Mouse (Mus musculus): ENCODE results near the gene Rbms2. TPM values are rescaled to one million over a fixed set of nuclear protein-coding genes. Genes with fewer than 3 reads are reported as not detected.

The Rbms2 gene
- polyA plus RNA-seq, 1 experiment from 2014 or later, result 19.2 TPM

DNA sequence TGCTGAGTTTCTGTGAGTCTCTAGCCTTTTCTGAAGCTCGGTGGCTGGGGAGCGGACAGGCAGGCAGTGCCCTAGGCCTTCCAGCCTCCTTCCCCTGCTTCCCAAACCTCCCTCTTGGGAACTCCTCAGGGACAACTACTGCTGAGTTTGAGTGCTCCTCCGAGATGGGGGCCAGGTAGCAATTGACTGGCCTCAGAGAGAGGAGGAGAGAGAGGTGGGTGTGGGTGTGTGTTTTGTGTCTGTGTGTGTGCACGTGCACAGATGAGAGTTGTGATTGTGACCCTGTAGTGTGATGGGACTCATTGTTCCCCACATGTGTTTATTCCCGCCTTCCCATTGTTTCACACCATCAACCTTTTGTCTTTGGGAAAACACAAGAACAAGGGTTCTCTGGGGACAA lies 52.6 kb downstream of the Rbms2 start:
- Histone ChIP-seq H3K27ac (peak overlapping the region; percentile 14; the same call in 1 of the 2 replicates), H3K9me3 (no peaks in the 10 kb centered on the region), H3K36me3 (replicated peaks) (peaks cover 79% of the 10 kb centered on the region), H3K4me3 (replicated peaks) (no peak overlapping the region), H3K9ac (no peak overlapping the region), H3K27me3 (no peaks in the 10 kb centered on the region), H3K4me2 (no peak overlapping the region), H3K4me1 (no peaks in the 10 kb centered on the region)
- no peak for ATAC-seq (ENCODE audit: low FRiP score)
- 73% methylated on average over 5 of the region's 5 CpGs for WGBS

DNA sequence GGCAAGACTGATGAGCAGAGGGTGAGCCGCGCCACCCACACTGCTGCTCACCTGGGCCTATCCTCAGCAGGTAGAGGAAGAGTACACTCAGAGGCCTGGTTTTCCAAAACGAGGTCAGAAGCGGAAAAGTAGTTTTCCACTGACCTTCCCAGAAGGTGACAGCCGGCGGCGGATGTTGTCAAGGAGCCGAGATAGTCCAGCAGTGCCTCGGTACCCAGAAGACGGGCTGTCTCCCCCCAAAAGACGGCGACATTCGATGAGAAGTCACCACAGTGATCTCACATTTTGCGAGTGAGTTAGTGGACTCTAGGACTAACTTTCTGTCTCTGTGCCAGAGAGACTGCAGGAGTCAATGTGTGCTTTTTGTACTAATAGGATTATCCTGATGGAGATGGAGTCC lies 54.1 kb downstream of the Rbms2 start:
- no peak overlapping the region for H3K4me2 ChIP-seq
- 95% methylated on average over 14 of the region's 14 CpGs for WGBS
- H3K4me3 ChIP-seq (replicated peaks), result no peak overlapping the region
- H3K36me3 ChIP-seq (replicated peaks), result peaks cover 85% of the 10 kb centered on the region
- no peak for ATAC-seq (ENCODE audit: low FRiP score)
- H3K27ac ChIP-seq, result no peak overlapping the region
- no peak overlapping the region for H3K9ac ChIP-seq
- no peaks in the 10 kb centered on the region for H3K4me1 ChIP-seq
- no peaks in the 10 kb centered on the region for H3K27me3 ChIP-seq
- H3K9me3 ChIP-seq, result no peaks in the 10 kb centered on the region

DNA sequence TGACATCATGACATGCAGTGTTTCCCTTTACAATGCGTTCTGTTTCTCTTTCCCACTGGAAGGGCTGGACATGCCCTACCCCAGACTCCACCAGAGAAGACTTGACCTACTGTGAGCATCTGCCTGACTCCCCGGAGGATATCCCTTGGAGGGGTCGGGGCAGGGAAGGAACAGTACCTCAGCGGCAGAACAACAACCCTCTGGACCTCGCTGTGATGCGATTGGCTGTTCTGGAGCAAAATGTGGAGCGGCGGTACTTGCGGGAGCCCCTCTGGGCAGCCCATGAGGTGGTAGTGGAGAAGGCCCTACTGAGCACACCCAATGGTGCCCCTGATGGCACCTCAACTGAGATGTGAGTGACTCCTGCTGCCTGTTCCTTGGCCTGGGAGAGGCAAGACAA lies 55.3 kb downstream of the Rbms2 start:
- 94% methylated on average over 9 of the region's 9 CpGs for WGBS
- H3K36me3 ChIP-seq (replicated peaks), result peaks cover 90% of the 10 kb centered on the region
- H3K4me2 ChIP-seq, result no peak overlapping the region
- no peaks in the 10 kb centered on the region for H3K9me3 ChIP-seq
- no peaks in the 10 kb centered on the region for H3K27me3 ChIP-seq
- H3K4me1 ChIP-seq, result no peaks in the 10 kb centered on the region
- H3K9ac ChIP-seq, result no peak overlapping the region
- no peak overlapping the region for H3K27ac ChIP-seq
- no peak for ATAC-seq (ENCODE audit: low FRiP score)
- no peak overlapping the region for H3K4me3 ChIP-seq (replicated peaks)

DNA sequence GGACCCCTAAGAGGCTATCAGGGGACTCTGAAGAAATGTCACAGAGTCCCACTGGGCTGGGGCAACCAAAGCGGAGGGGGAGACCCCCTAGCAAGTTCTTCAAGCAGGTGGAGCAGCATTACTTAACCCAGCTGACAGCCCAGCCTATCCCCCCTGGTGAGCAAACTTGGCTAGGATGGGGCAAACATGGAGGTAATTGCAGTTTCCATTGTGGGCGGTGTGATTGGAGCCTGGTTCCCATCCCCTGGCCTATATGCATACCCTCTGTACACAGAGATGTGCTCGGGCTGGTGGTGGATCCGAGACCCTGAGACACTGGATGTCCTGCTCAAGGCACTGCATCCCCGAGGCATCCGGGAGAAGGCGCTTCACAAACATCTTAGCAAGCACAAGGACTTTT lies 56.3 kb downstream of the Rbms2 start:
- H3K4me3 ChIP-seq (replicated peaks), result no peak overlapping the region
- 93% methylated on average over 7 of the region's 7 CpGs for WGBS
- peaks cover 93% of the 10 kb centered on the region for H3K36me3 ChIP-seq (replicated peaks)
- H3K27me3 ChIP-seq, result no peaks in the 10 kb centered on the region
- H3K4me2 ChIP-seq, result no peak overlapping the region
- no peaks in the 10 kb centered on the region for H3K4me1 ChIP-seq
- H3K27ac ChIP-seq, result no peak overlapping the region
- ATAC-seq (ENCODE audit: low FRiP score), result no peak
- no peak overlapping the region for H3K9ac ChIP-seq
- no peaks in the 10 kb centered on the region for H3K9me3 ChIP-seq

DNA sequence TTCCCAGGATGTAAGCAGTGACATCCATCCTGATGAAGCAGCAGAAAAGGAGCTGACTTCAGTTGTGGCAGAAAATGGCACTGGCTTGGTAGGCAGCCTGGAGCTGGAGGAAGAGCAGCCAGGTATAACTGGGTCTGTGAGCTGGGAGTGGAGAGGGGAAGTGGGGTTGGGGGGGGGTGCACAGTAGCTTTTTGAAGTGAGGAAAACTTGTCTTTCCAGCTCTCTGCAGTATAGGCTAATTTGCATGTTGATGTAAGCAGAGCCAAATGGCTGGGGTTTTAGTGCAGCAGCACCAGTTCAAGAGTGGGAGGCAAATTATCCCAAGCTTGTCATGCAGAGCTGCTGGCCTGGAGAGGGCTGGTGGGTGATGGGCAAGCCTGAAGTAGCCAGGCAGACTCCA lies 68.9 kb downstream of the Rbms2 start:
- Histone ChIP-seq H3K36me3 (replicated peaks) (peaks cover 69% of the 10 kb centered on the region), H3K4me1 (no peaks in the 10 kb centered on the region), H3K9me3 (no peaks in the 10 kb centered on the region)

DNA sequence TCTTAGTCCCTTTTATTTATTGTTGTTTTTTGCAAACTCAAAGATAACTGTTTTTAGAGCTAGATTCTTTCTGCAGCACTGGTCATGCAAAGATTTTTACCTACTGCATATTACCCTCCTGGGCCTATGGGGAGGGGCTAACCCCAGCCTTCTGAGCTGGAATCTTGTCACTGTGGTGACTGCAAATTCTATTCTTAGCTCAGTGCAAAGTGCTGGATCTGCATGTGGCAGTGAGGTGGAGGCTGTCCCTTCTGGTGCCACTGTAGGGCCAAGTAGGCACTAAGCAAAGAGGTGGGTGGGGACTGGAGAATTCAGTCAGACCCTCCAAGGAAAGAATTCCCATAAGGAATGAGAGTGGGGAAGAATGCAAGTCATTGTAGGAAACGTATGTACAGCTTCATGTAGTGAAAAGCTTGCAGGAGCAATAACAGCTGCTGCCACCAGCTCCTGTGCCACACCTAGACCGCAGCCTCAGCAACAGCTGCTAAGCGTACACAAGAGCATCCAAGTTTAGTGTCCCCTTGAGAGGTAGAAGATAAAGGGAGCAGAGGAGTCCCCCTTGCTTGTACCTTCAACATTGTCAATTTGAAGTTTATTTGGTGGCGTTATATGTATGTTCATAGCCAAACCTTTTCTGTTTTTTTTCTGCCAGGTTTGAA lies 69.9 kb downstream of the Rbms2 start:
- Histone ChIP-seq H3K27ac (no peak overlapping the region), H3K27me3 (no peaks in the 10 kb centered on the region), H3K4me2 (no peak overlapping the region), H3K9me3 (no peaks in the 10 kb centered on the region), H3K4me1 (no peaks in the 10 kb centered on the region), H3K4me3 (replicated peaks) (no peak overlapping the region), H3K36me3 (replicated peaks) (peaks cover 59% of the 10 kb centered on the region), H3K9ac (no peak overlapping the region)
- ATAC-seq (ENCODE audit: low FRiP score), result no peak
- 88% methylated on average over 4 of the region's 4 CpGs for WGBS

More for the DNA sequence above, 68.9 kb downstream of the Rbms2 start:
- Histone ChIP-seq H3K4me2 (no peak overlapping the region), H3K9ac (no peak overlapping the region), H3K4me3 (replicated peaks) (no peak overlapping the region), H3K27me3 (no peaks in the 10 kb centered on the region), H3K27ac (no peak overlapping the region; the same call in 1 of the 2 replicates)
- ATAC-seq (ENCODE audit: low FRiP score), result no peak

DNA sequence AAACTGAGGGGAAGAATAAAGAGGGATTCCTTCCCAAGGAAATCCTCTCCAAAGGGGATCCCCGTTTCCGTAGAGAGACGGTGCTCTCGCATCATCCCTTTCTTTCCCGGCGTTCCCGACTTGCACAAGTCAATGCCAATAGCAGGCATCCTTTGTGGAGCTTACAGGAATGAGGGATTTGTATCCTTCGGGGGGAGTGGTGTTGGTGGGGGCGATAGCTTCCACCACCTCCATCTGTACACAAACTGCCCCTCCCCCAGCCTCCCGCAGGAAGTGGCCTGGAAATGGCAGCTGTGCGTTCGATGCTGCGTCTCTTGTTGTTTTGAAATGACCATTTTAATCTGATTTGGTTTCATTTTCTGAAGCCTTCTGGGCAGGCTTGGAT lies 82.5 kb downstream of the Rbms2 start:
- ATAC-seq (ENCODE audit: low FRiP score), result no peak
- H3K27ac ChIP-seq, result peak overlapping the region; percentile 80
- H3K4me2 ChIP-seq, result peak overlapping the region; percentile 75
- peak overlapping the region; percentile 94 for H3K9ac ChIP-seq
- H3K4me1 ChIP-seq, result peaks cover 45% of the 10 kb centered on the region
- H3K9me3 ChIP-seq, result no peaks in the 10 kb centered on the region
- no peaks in the 10 kb centered on the region for H3K36me3 ChIP-seq (replicated peaks)
- H3K27me3 ChIP-seq, result no peaks in the 10 kb centered on the region
- 1% methylated on average over 13 of the region's 13 CpGs for WGBS
- peak overlapping the region; percentile 99 for H3K4me3 ChIP-seq (replicated peaks)

DNA sequence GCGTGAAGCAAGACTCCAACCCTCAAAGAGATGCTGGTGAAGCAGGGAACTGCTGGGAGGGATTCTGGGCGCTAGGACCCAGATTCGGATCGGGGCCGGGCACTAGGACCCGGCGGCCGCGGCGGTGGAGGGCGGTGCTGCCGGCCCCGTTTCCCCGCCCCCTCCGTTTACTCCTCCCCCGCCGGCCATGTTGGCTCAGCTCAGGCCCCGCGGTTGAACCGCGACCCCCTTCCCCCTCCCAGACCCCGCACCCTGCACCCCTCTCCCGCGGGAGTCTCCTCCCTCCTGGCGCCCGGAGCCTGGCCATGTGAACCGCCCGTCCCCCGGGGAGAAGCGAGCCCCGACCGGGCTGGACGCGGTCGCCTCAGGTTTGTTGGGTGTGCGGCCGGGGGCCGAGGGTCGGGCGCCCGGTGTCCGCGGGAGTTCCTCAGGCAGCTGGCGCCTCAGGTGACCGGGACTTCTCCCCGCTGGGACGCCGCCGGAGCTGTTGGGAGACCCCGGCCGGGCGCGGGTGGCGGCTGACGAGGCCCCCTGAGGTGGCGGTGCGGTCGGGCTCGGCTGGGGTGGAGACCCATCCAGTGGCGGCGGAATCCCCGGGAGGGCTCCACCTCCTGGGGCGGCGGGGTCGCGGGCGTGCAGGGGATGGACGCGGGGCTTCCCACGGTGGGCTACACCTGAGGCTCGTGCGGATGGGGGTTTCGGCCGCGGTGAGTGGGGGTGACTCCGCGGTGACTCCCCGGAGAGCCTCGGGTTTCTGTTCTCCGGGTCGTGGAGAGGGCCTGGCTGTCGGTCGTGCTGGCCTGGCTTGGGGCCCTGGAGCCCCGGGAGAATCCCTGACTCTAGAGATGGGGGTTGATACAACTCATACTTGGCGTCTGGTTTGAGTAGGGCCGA lies 83.2 kb downstream of the Rbms2 start:
- Histone ChIP-seq H3K9me3 (no peaks in the 10 kb centered on the region), H3K27ac (peak overlapping the region; percentile 80), H3K4me3 (replicated peaks) (peak overlapping the region; percentile 99), H3K9ac (peak overlapping the region; percentile 94), H3K4me2 (peak overlapping the region; percentile 75), H3K36me3 (replicated peaks) (no peaks in the 10 kb centered on the region), H3K4me1 (peaks cover 50% of the 10 kb centered on the region), H3K27me3 (no peaks in the 10 kb centered on the region)
- ATAC-seq (ENCODE audit: low FRiP score), result peak; percentile 78
- under 1% methylated on average over 85 of the region's 86 CpGs for WGBS

DNA sequence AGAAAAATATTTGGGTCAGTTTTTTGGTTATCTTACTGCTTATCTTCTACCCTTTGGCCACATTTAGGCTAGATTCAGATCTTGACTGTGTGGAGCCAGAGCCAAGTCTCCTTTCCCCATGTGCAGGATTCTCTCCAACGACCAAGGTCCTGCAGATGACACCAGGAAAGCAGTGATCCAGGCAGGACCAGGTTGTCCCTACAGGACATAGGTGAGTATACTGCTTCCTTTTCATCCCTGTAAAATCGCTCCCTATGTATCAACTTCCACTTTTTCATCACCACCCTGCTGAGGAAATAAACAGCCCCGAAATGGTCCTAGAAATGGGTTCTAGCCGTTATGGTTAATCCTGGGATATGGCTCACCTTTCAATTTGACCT lies 83.8 kb downstream of the Rbms2 start:
- Histone ChIP-seq H3K4me1 (peaks cover 57% of the 10 kb centered on the region), H3K36me3 (replicated peaks) (no peaks in the 10 kb centered on the region), H3K27me3 (no peaks in the 10 kb centered on the region), H3K4me2 (peak overlapping the region; percentile 75), H3K27ac (no peak overlapping the region), H3K9ac (peak overlapping the region; percentile 94; the same call in 1 of the 2 replicates), H3K4me3 (replicated peaks) (peak overlapping the region; percentile 99), H3K9me3 (no peaks in the 10 kb centered on the region)
- ATAC-seq (ENCODE audit: low FRiP score), result no peak
- WGBS, result 21% methylated on average over 4 of the region's 4 CpGs

DNA sequence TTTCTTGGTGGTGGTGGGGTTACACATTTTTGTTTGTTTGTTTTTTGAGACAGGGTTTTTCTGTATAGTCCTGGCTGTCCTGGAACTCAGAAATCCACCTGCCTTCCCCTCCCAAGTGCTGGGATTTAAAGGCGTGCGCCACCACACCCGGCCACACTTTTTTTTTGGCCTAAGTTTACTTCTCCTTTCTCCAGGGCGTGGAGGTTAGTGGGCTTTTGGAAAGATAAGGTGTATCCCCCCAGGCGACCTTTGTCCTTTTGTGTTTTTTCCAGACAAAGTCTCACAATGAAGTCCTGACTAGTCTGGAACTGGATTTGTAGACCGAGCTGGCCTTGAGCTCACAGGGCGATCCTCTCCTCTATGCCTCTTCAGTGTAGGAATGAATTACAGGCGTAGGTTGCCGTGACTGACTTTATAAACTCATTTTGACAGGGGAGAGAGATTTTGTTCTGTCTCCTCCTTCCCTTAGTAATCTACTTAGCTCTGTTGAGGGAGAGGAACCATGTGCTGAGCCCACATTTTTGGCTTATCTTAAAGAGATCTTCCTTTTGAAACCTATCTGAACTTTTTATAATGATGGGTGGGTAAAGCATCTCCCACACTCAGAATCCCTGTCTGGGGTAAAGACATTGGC lies 85.0 kb downstream of the Rbms2 start:
- no peak overlapping the region for H3K27ac ChIP-seq
- no peak overlapping the region for H3K9ac ChIP-seq
- H3K9me3 ChIP-seq, result no peaks in the 10 kb centered on the region
- peaks cover 65% of the 10 kb centered on the region for H3K4me1 ChIP-seq
- no peak for ATAC-seq (ENCODE audit: low FRiP score)
- WGBS, result 20% methylated on average over 9 of the region's 9 CpGs
- peaks cover 6% of the 10 kb centered on the region for H3K36me3 ChIP-seq (replicated peaks)
- H3K4me2 ChIP-seq, result peak overlapping the region; percentile 71
- peak overlapping the region; percentile 27; the same call in 1 of the 2 replicates for H3K4me3 ChIP-seq (replicated peaks)
- H3K27me3 ChIP-seq, result no peaks in the 10 kb centered on the region

DNA sequence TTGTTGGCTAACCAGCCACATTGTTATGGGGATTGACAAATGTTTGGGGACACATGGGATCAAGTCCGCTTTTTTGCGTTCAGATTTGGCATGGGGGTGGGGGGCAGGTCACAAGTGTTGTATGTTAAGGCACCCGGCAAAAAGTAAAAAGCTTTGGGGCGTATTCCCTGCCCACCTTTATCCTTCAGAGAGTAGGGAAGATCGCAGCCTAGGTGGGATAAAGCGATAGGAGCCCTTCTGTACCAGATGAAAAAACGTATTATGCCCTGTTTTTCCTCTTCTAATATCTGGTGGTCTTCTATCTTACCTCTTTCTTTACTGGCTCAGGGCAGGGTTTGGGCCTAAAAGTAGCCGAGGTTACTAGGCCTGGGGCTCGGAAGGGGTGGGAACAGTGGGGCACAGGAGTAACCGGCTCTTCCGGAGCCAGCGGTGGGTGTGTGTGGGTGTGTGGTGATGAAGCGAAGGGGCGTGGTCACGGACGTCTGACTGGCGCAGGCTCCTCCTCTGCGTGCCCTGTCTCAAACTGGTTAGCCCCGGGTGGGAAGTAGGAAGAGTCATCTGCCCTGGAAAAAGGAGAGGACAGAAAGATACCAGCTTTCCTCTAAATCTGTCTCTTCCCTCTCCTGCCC lies 85.6 kb downstream of the Rbms2 start:
- peak overlapping the region; percentile 95; the same call in 1 of the 2 replicates for H3K27ac ChIP-seq
- H3K4me2 ChIP-seq, result peak overlapping the region; percentile 71
- H3K4me3 ChIP-seq (replicated peaks), result peak overlapping the region; percentile 27
- WGBS, result 12% methylated on average over 19 of the region's 19 CpGs
- no peaks in the 10 kb centered on the region for H3K27me3 ChIP-seq
- H3K4me1 ChIP-seq, result peaks cover 65% of the 10 kb centered on the region
- peak; percentile 55 for ATAC-seq (ENCODE audit: low FRiP score)
- H3K9me3 ChIP-seq, result no peaks in the 10 kb centered on the region
- peaks cover 13% of the 10 kb centered on the region for H3K36me3 ChIP-seq (replicated peaks)
- H3K9ac ChIP-seq, result 0 out of 2 replicates have a peak overlapping the region, but pooled peaks have one; percentile 45

Measured in forebrain, embryonic 12.5 days (tissue).